Mouse (Mus musculus): ENCODE results near the gene Mylpf.
"Not testable (repeated sequence)": the region's sequence is repeated elsewhere in the genome, so short reads cannot be mapped to it uniquely, and the experiment has no call there.

DNA sequence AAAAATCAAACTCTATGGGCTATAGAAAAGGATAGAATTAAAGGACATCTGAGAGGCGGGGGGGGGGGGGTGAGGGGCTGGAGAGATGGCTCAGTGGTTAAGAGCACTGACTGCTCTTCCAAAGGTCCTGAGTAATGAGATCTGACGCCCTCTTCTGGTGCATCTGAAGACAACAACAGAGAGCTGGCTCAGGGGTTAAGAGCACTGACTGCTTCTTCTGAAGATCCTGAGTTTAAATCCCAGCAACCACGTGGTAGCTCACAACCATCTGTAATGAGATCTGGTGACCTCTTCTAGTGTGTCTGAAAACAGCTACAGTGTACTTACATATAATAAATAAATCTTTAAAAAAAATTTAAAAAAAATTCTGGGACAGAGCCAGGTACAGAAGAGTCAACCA is 27.0 kb upstream of the Mylpf start:
- TF ChIP-seq POLR2A (IDR thresholded peaks at IDR 0.05; ENCODE audit: low read depth, low read length): peak; percentile 17; the same call in 1 of the 2 replicates
- not testable (repeated sequence) for TF ChIP-seq TBP (conservative IDR thresholded peaks at IDR 0.05; ENCODE audit: low read depth, low read length); E2F4 (IDR thresholded peaks at IDR 0.05; ENCODE audit: insufficient replicate concordance, low read depth, low read length); JUND (conservative IDR thresholded peaks at IDR 0.05; ENCODE audit: low read depth, low read length); NELFE (IDR thresholded peaks at IDR 0.05; ENCODE audit: low read depth, low read length); RCOR1 (conservative IDR thresholded peaks at IDR 0.05; ENCODE audit: low read depth, low read length); MEF2A (IDR thresholded peaks at IDR 0.05; ENCODE audit: borderline replicate concordance, low read depth, low read length); ETS1 (conservative IDR thresholded peaks at IDR 0.05; ENCODE audit: low read depth, low read length); EP300 (IDR thresholded peaks at IDR 0.05; ENCODE audit: low read length)
- peak in 1 of 2 experiments; percentile 44; a peak in 2 of 4 replicates for TF ChIP-seq CTCF (conservative IDR thresholded peaks at IDR 0.05 in 1 of 2, IDR thresholded peaks at IDR 0.05 in 1 of 2; ENCODE audit: low read depth in 2 of 2, low read length in 2 of 2)

Data from CH12.LX (cell line).